Mouse (Mus musculus) spleen, postnatal 10 days (tissue): ENCODE data around the gene Qpct.
"Not testable (repeated sequence)": the region's sequence is repeated elsewhere in the genome, so short reads cannot be mapped to it uniquely, and the experiment has no call there.

Experiments
- DNase-seq, 2 experiments: peaks; one replicate each; pipeline ENCODE4 v3.0.0; 2021 to 2022; ENCODE audit warnings: low spot score in 2 of 2

Qpct gene

GRCm38 (mm10) chr17:79071951-79072350, 20.2 kb downstream of the Qpct start:
- no peak for DNase-seq

GRCm38 (mm10) chr17:79076974-79077847, 25.5 kb downstream of the Qpct start:
- DNase-seq: no peak

GRCm38 (mm10) chr17:79077848-79078146, 26.1 kb downstream of the Qpct start:
- no peak for DNase-seq

GRCm38 (mm10) chr17:79078248-79078647, 26.5 kb downstream of the Qpct start:
- DNase-seq: no peak

GRCm38 (mm10) chr17:79091710-79092109, 40.0 kb downstream of the Qpct start:
- no peak for DNase-seq

- no peak for DNase-seq
Measured at GRCm38 (mm10) chr17:79093286-79093975, 41.7 kb downstream of the Qpct start.

GRCm38 (mm10) chr17:79095624-79096023, 43.9 kb downstream of the Qpct start:
- no peak for DNase-seq

GRCm38 (mm10) chr17:79099866-79100265, 48.2 kb downstream of the Qpct start:
- no peak for DNase-seq

GRCm38 (mm10) chr17:79108238-79108637, 56.5 kb downstream of the Qpct start:
- DNase-seq: no peak

- no peak for DNase-seq
Measured at GRCm38 (mm10) chr17:79109576-79109975, 57.9 kb downstream of the Qpct start.

GRCm38 (mm10) chr17:79110936-79111348, 59.2 kb downstream of the Qpct start:
- peak in 1 of 2 experiments; percentile 26 for DNase-seq

- DNase-seq: not testable (repeated sequence)
Measured at GRCm38 (mm10) chr17:79115248-79115647, 63.5 kb downstream of the Qpct start.

- DNase-seq: no peak
Measured at GRCm38 (mm10) chr17:79119066-79119465, 67.4 kb downstream of the Qpct start.

GRCm38 (mm10) chr17:79120269-79120668, 68.6 kb downstream of the Qpct start:
- DNase-seq: no peak

- no peak for DNase-seq
Measured at GRCm38 (mm10) chr17:79133740-79134139, 82.0 kb downstream of the Qpct start.

- DNase-seq: no peak
Measured at GRCm38 (mm10) chr17:79135826-79136225, 84.1 kb downstream of the Qpct start.

GRCm38 (mm10) chr17:79136401-79136800, 84.7 kb downstream of the Qpct start:
- no peak for DNase-seq
